Mouse (Mus musculus) liver, embryonic 16.5 days (tissue): ENCODE data around the gene Scd2. TPM values are rescaled to one million over a fixed set of nuclear protein-coding genes. Genes with fewer than 3 reads are reported as not detected.
"Not testable (repeated sequence)": the region's sequence is repeated elsewhere in the genome, so short reads cannot be mapped to it uniquely, and the experiment has no call there.

ENCODE experiments used
- ATAC-seq: fragments of 200-750 bp; cut with Nextera tagmentation; 2 replicates; pipeline ENCODE4 v1.8.0; 2017; ENCODE audit warnings: low read depth, mild to moderate bottlenecking, moderate number of reproducible peaks, moderate library complexity
- H3K27ac ChIP-seq: fragments of 300-500 bp; sonication (generic); 2 replicates; pipeline ENCODE4 v1.5.1; 2014; ENCODE audit warnings: mild to moderate bottlenecking, low read length
- H3K27me3 ChIP-seq: fragments of 300-500 bp; sonication (generic); 2 replicates; pipeline ENCODE4 v1.6.1; 2014; ENCODE audit warnings: low read depth, low read length, mixed read lengths; ENCODE audit not compliant: control insufficient read depth, insufficient read depth
- H3K36me3 ChIP-seq: fragments of 300-500 bp; sonication (generic); 2 replicates; pipeline ENCODE4 v1.6.1; 2014; ENCODE audit warnings: mild to moderate bottlenecking; ENCODE audit not compliant: control insufficient read depth, insufficient read depth
- H3K4me1 ChIP-seq: fragments of 300-500 bp; sonication (generic); 2 replicates; pipeline ENCODE4 v1.6.1; 2014; ENCODE audit warnings: low read depth, low read length, mixed read lengths; ENCODE audit not compliant: control insufficient read depth
- H3K4me2 ChIP-seq: fragments of 300-500 bp; sonication (generic); 2 replicates; pipeline ENCODE4 v1.6.1; 2014; ENCODE audit warnings: low read depth, low read length, mixed read lengths
- H3K4me3 ChIP-seq: fragments of 300-500 bp; sonication (generic); 2 replicates; pipeline ENCODE4 v1.5.1; 2014; ENCODE audit warnings: low read depth, mild to moderate bottlenecking, low read length
- H3K9ac ChIP-seq: fragments of 300-500 bp; sonication (generic); 2 replicates; pipeline ENCODE4 v1.6.1; 2014; ENCODE audit warnings: low read depth, low read length
- H3K9me3 ChIP-seq: fragments of 300-500 bp; sonication (generic); replicated peaks from 2 replicates; pipeline ENCODE4 v1.6.1; 2016; ENCODE audit warnings: low read length; ENCODE audit not compliant: control insufficient read depth
- WGBS: fragments of 180-500 bp; shearing (Covaris S2); extraction: QIAGEN DNeasy Blood & Tissue Kit; methylation state at CpG from one replicate; pipeline ENCODE4 v1.1.7; 2014; ENCODE audit not compliant: insufficient replicate concordance; 5-methylcytosine and 5-hydroxymethylcytosine counted together
- polyA plus RNA-seq: library from polyadenylated mRNA; unstranded; fragments of >200 nt; fragmentation: Nextera tagmentation; extraction: Ambion mirVana; gene quantifications from 2 replicates; pipeline ENCODE4 v1.2.1, GENCODE M21; 2015

Scd2 gene
- polyA plus RNA-seq, 1 experiment from 2014 or later, result 147 TPM

- no peak for ATAC-seq
- H3K4me3 ChIP-seq, result no peak overlapping the region
- 84% methylated on average over 16 of the region's 16 CpGs for WGBS
- no peak overlapping the region for H3K9ac ChIP-seq
- peaks cover 30% of the 10 kb centered on the region for H3K4me1 ChIP-seq
- no peaks in the 10 kb centered on the region for H3K9me3 ChIP-seq
- peaks cover 56% of the 10 kb centered on the region for H3K36me3 ChIP-seq
- no peak overlapping the region for H3K27ac ChIP-seq
- H3K27me3 ChIP-seq, result no peaks in the 10 kb centered on the region
- H3K4me2 ChIP-seq, result no peak overlapping the region
These were observed 11.5 kb downstream of the Scd2 start for GRCm38 (mm10) chr19:44304851-44305510.

GRCm38 (mm10) chr19:44305701-44306100 is 12.2 kb downstream of the Scd2 start:
- WGBS, result 86% methylated on average over 15 of the region's 15 CpGs
- H3K9ac ChIP-seq, result no peak overlapping the region
- H3K9me3 ChIP-seq, result no peaks in the 10 kb centered on the region
- no peak overlapping the region for H3K4me3 ChIP-seq
- H3K4me2 ChIP-seq, result no peak overlapping the region
- ATAC-seq, result no peak
- H3K27me3 ChIP-seq, result no peaks in the 10 kb centered on the region
- H3K36me3 ChIP-seq, result peaks cover 50% of the 10 kb centered on the region
- peaks cover 23% of the 10 kb centered on the region for H3K4me1 ChIP-seq
- no peak overlapping the region for H3K27ac ChIP-seq

- no peak for ATAC-seq
- Histone ChIP-seq H3K9ac (no peak overlapping the region), H3K36me3 (peaks cover 46% of the 10 kb centered on the region), H3K4me3 (no peak overlapping the region), H3K27me3 (no peaks in the 10 kb centered on the region), H3K4me2 (no peak overlapping the region), H3K9me3 (no peaks in the 10 kb centered on the region), H3K4me1 (peaks cover 20% of the 10 kb centered on the region), H3K27ac (no peak overlapping the region)
- 73% methylated on average over 7 of the region's 7 CpGs for WGBS
These were observed 12.7 kb downstream of the Scd2 start for GRCm38 (mm10) chr19:44306171-44306570.

GRCm38 (mm10) chr19:44307101-44307914 is 13.8 kb downstream of the Scd2 start:
- WGBS, result 73% methylated on average over 9 of the region's 9 CpGs
- no peak overlapping the region for H3K4me2 ChIP-seq
- H3K4me3 ChIP-seq, result no peak overlapping the region
- H3K27me3 ChIP-seq, result no peaks in the 10 kb centered on the region
- H3K9ac ChIP-seq, result no peak overlapping the region
- H3K9me3 ChIP-seq, result no peaks in the 10 kb centered on the region
- H3K4me1 ChIP-seq, result peaks cover 20% of the 10 kb centered on the region
- H3K27ac ChIP-seq, result no peak overlapping the region
- peaks cover 38% of the 10 kb centered on the region for H3K36me3 ChIP-seq
- ATAC-seq, result no peak

- H3K9ac ChIP-seq, result no peak overlapping the region
- no peak overlapping the region for H3K4me2 ChIP-seq
- WGBS, result 69% methylated on average over 6 of the region's 6 CpGs
- H3K36me3 ChIP-seq, result peaks cover 32% of the 10 kb centered on the region
- peaks cover 14% of the 10 kb centered on the region for H3K4me1 ChIP-seq
- no peaks in the 10 kb centered on the region for H3K27me3 ChIP-seq
- H3K4me3 ChIP-seq, result no peak overlapping the region
- no peak for ATAC-seq
- no peaks in the 10 kb centered on the region for H3K9me3 ChIP-seq
- no peak overlapping the region for H3K27ac ChIP-seq
These were observed 14.5 kb downstream of the Scd2 start for GRCm38 (mm10) chr19:44307915-44308470.

GRCm38 (mm10) chr19:44308611-44309246 is 15.3 kb downstream of the Scd2 start:
- Histone ChIP-seq H3K4me2 (no peak overlapping the region), H3K9me3 (no peaks in the 10 kb centered on the region), H3K36me3 (peaks cover 25% of the 10 kb centered on the region), H3K27me3 (no peaks in the 10 kb centered on the region), H3K27ac (no peak overlapping the region), H3K4me3 (no peak overlapping the region), H3K4me1 (peaks cover 12% of the 10 kb centered on the region), H3K9ac (no peak overlapping the region)
- no peak for ATAC-seq
- 78% methylated on average over 8 of the region's 8 CpGs for WGBS

GRCm38 (mm10) chr19:44309351-44310154 is 16.1 kb downstream of the Scd2 start:
- no peaks in the 10 kb centered on the region for H3K9me3 ChIP-seq
- peaks cover 17% of the 10 kb centered on the region for H3K4me1 ChIP-seq
- H3K4me2 ChIP-seq, result no peak overlapping the region
- H3K36me3 ChIP-seq, result peaks cover 17% of the 10 kb centered on the region
- H3K4me3 ChIP-seq, result no peak overlapping the region
- ATAC-seq, result no peak
- WGBS, result 80% methylated on average over 12 of the region's 12 CpGs
- no peaks in the 10 kb centered on the region for H3K27me3 ChIP-seq
- H3K27ac ChIP-seq, result no peak overlapping the region
- no peak overlapping the region for H3K9ac ChIP-seq

- not testable (repeated sequence) for H3K4me2 ChIP-seq, H3K9ac ChIP-seq, H3K27me3 ChIP-seq, H3K9me3 ChIP-seq, H3K4me3 ChIP-seq, H3K27ac ChIP-seq, ATAC-seq
- peaks cover 11% of the 10 kb centered on the region for H3K36me3 ChIP-seq
- peaks cover 23% of the 10 kb centered on the region for H3K4me1 ChIP-seq
- WGBS, result 60% methylated on average over 1 of the region's 1 CpGs
These were observed 16.7 kb downstream of the Scd2 start for GRCm38 (mm10) chr19:44310155-44310575.
